Mouse (Mus musculus): ENCODE measurements around the gene Ugt1a7c.

Ugt1a7c gene

DNA sequence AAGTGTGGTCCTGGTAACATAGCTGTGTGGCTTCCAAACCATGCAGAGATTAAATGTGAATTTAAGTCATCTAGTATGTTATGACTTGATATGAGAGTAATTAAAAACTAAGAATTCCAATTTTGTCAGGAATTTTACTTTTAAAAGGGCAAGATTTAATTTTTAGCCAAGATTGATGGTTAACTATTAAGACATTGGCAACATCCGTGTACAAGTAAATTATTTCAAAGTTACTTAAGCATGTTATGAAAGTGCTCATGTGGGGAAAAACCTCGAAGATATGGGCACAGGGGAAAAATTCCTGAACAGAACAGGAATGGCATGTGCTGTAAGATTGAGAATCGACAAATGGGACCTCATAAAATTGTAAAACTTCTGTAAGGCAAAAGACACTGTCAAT lies 102.6 kb downstream of the Ugt1a7c start:
- CTCF ChIA-PET = no interaction called here

DNA sequence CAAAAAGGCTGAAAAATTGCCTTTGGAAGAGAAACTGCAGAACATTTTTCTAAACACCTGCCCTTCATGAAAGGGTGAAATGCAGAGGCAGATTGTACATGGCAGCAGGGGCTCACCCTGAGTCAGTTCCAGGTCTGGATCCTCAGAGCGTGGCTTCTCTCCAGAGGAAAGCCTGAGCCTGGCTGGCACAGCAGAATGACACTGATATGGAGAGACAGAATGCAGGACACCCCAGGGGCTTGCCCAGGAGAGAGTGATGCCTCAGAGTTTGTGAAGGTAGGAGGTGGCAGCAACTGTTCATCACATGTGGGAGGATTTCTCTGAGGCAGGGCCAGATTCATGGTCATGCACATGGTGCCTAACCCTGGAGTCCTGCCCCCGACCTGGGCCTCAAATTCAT lies 105.1 kb downstream of the Ugt1a7c start:
- CTCF ChIA-PET = no interaction called here

GRCm38 (mm10) chr1:88200456-88200855 lies 105.6 kb downstream of the Ugt1a7c start, which contains the start of gene Ugt1a2:
Ugt1a2 (plus strand) TSS chr1:88200601.
- CTCF ChIA-PET = no interaction called here

- CTCF ChIA-PET = no interaction called here
Measured at GRCm38 (mm10) chr1:88205294-88205922, 110.5 kb downstream of the Ugt1a7c start, which contains the start of gene Dnajb3. Dnajb3 (minus strand) TSS chr1:88205782.

DNA sequence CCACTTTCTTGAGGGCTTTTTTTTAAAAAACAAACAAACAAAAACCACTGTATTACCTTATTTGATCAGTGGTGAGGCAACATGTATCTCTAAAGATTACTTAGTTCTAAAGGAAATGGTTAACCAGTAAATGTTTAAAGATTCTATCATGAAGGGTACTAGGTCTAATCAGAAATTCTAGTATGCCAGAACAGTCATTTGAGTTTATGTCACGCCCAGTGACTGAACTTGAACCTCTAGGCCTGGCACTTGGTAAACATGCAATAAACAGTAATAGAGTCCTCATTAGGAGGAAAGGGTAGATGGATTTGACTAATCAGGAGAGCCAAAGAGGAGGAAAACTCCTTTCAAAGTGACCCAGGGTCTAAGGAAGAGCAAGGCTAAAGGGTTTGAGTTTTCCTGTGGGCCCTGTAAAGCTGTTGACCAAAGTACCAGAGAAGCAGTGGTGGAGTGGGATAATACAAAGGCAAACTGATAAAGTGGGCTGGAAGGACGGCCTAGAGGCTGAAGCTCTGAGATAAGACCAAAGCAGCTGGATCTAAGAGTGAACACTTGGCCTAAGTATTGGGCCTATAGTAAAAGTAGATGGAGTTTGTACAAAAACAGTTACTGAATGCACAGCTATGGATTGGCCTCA lies 112.1 kb downstream of the Ugt1a7c start:
- CTCF ChIA-PET = no interaction called here

GRCm38 (mm10) chr1:88211812-88212211 lies 117.0 kb downstream of the Ugt1a7c start, which contains the start of gene Ugt1a1:
Ugt1a1 (plus strand) TSS chr1:88211959.
- CTCF ChIA-PET = no interaction called here

- CTCF ChIA-PET = no interaction called here
Measured at GRCm38 (mm10) chr1:88212341-88213045, 117.6 kb downstream of the Ugt1a7c start.

DNA sequence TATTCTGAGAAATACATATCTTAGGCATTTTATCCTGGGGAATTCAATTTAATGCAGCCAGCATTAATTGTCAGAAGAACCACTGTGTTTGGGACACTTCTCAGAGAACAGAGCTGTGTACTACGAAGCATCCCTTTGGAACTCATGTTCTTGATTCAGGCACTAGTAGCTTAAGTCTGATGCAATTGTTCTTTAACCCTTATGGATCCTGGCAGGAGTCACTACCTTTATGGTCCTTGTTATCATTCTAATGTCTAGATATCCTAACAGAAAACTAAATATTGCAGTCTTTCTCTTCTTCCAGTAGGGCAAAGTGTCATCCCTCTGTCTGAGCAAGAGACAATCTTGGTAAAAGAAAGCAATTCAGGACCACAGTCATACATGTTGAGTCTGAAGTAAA lies 118.2 kb downstream of the Ugt1a7c start:
- CTCF ChIA-PET = no interaction called here

DNA sequence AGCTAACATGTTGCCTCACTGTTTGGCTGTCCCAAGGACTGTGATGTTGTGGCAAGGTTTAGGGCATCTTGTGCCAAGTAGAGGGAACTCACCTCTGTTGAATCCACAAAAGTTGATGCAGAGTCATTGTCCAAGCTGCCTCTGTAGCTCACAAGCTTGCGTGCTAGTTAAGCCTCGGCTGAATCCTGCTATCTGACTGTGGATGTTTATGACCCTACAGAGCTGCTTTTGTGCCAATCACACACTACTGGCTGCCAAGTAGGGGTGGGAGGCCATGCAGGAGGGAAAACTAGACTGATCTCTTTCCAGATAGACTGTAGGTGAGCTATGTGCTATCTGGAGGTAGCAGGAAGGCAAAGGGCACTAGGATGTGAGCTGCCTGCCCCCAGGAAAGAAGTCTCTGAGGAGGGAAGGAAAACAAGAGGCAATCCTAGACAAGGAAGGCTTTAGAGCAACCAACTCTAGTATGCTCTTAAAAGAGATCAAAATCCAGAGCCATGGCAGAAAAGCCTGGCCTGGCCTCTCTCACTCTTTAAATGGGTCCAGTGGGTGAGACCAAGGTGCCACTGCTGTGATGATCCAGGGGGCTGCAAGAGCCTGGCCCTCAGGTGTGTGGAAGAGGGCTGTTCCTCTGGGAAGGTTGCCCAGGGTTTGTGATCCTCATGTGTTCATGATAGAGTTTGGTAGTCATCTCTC lies 119.1 kb downstream of the Ugt1a7c start:
- CTCF ChIA-PET = no interaction called here

DNA sequence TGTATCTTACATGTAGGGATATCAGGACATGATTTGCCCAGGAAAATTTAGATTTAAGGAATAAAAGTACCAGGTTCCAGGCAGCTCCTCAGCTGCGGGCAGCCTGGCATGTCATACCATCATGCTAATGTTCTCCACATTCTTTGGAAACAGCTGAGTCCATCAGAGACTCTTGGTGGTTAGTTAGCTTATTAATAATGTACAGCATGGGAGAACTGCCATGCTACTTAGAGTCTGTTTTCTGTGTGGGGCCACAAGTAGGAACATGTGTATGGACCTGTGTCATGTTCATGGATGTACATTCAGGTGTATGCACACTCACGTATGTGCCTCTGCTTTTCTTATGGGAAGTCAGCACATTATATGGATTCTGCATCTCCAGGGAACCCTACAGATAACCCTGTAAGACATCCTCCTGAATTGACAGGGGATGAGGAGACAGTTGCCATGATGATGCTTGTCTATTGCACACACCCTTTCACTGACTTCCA lies 119.6 kb downstream of the Ugt1a7c start:
- CTCF ChIA-PET = no interaction called here

DNA sequence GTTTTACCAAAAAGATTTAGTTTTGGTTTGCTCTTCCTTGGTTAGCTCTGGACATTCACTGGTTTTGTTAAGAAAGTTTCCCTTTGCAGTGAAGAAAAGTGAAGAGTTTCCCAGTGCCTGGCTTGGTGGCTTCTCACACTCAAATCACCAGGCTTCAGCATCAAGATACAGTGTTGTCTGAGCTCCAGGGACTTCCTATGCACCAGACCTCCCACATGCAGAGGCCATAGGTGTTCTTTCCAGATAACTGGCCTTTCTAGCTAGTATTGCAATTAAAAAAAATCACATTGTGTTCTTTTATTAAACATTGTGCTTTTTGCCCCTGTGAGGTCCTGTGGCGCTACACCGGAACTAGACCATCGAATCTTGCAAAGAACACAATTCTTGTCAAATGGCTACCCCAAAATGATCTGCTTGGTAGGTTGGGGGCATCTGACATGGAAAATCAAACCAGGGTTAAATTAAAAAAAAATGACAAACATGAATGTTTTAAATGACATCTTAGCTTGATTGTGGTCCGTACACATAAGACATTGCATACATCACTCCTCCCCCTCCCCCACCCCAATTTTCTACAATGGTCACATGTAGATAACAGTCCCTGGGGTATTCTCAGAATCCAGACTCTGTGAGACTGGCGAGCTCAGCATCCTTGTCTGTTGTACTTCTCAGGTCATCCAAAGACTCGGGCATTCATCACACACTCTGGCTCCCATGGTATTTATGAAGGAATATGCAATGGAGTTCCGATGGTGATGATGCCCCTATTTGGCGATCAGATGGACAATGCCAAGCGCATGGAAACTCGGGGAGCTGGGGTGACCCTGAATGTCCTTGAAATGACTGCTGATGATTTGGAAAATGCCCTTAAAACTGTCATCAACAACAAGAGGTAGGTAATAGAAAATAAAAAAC lies 120.9 kb downstream of the Ugt1a7c start:
- CTCF ChIA-PET = no interaction called here

- CTCF ChIA-PET = no interaction called here
Measured at GRCm38 (mm10) chr1:88216551-88216950, 121.7 kb downstream of the Ugt1a7c start.

DNA sequence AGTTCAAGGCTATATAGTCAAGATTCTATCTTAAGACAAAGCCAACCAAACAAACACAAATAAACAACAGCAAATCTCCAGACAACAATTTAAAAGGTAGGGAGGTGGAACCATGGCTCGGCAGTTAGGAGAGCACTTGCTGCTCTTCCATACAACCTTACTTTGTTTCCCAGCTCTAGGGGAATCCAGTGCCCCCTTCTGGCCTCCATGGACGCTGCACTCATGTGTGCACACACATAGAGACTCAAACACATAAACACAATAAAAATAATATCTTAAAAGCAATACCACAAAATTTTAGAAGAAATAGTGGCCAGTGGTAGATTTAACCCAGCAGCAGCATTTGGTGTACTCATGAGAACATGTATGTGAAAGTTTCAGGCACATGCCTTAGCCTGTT lies 122.3 kb downstream of the Ugt1a7c start:
- CTCF ChIA-PET = no interaction called here

GRCm38 (mm10) chr1:88217576-88217975 lies 122.7 kb downstream of the Ugt1a7c start:
- CTCF ChIA-PET = no interaction called here

- CTCF ChIA-PET = no interaction called here
Measured at GRCm38 (mm10) chr1:88218051-88218450, 123.2 kb downstream of the Ugt1a7c start.

GRCm38 (mm10) chr1:88218591-88218990 lies 123.7 kb downstream of the Ugt1a7c start:
- CTCF ChIA-PET = no interaction called here

GRCm38 (mm10) chr1:88219054-88219453 lies 124.2 kb downstream of the Ugt1a7c start:
- CTCF ChIA-PET = no interaction called here

GRCm38 (mm10) chr1:88220336-88220735 lies 125.5 kb downstream of the Ugt1a7c start:
- CTCF ChIA-PET = no interaction called here

DNA sequence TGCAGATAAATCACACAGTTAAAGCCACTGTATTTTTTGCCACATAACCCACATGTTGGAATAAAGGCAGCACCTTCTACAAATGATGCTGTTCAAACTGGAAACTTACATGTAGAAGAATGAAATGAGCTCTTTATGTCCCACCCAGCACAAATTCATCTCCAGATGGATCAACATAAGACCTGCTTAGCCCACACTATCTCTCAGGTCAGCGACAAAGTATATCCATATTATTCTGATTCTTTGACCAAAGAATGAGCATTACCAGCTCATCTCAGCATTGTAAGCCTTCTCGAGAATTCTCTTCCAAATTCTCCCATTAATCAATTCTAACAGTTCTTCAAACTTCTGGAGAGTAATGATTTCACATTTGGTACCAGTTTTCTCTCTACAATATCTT lies 127.4 kb downstream of the Ugt1a7c start:
- CTCF ChIA-PET = no interaction called here

GRCm38 (mm10) chr1:88223011-88223515 lies 128.2 kb downstream of the Ugt1a7c start:
- CTCF ChIA-PET = interaction anchor here (0.6 kb wide), 3 partner anchors 53 to 933 kb away, joined by 4 to 7 read pairs (median 4); no protein-coding TSS in a partner anchor

- CTCF ChIA-PET = no interaction called here
Measured at GRCm38 (mm10) chr1:88223591-88223990, 128.7 kb downstream of the Ugt1a7c start.

Data from spleen, embryonic (tissue).